Mouse (Mus musculus) kidney, adult 2 months (tissue): ENCODE data around the gene Zbtb21. TPM values are rescaled to one million over a fixed set of nuclear protein-coding genes. Genes with fewer than 3 reads are reported as not detected.
A peak's percentile ranks its signal among the peaks of the same experiment; 100 is the strongest.

Experiments used
- DNase-seq: peaks from one replicate; pipeline ENCODE4 v3.0.0; 2021
- H3K27ac ChIP-seq: fragments of 200-500 bp; 2 replicates; pipeline ENCODE4 v1.5.1; 2012; ENCODE audit warnings: low read depth, low read length, control low read depth, inconsistent platforms; ENCODE audit not compliant: insufficient read depth
- H3K27me3 ChIP-seq: fragments of 200-500 bp; replicated peaks from 2 replicates; pipeline ENCODE4 v1.6.1; 2012; ENCODE audit warnings: mild to moderate bottlenecking, moderate library complexity, low read length, inconsistent platforms; ENCODE audit not compliant: control insufficient read depth, insufficient read depth
- H3K36me3 ChIP-seq: fragments of 200-500 bp; 2 replicates; pipeline ENCODE4 v1.6.1; 2012; ENCODE audit warnings: mild to moderate bottlenecking, moderate library complexity, low read length, inconsistent platforms; ENCODE audit not compliant: control insufficient read depth, insufficient read depth
- H3K4me1 ChIP-seq: fragments of 200-500 bp; 2 replicates; pipeline ENCODE4 v1.6.1; 2011; ENCODE audit warnings: low read length; ENCODE audit not compliant: control insufficient read depth, insufficient read depth
- H3K4me3 ChIP-seq: fragments of 200-500 bp; 2 replicates; pipeline ENCODE4 v1.5.1; 2011; ENCODE audit warnings: mild to moderate bottlenecking, low read depth, low read length, control low read depth; ENCODE audit not compliant: insufficient read depth
- CTCF ChIP-seq: fragments of 200-500 bp; conservative IDR thresholded peaks from 2 replicates; pipeline ENCODE4 v1.5.1; 2011; ENCODE audit warnings: low read depth, mild to moderate bottlenecking, control low read depth, low read length, moderate library complexity, mixed read lengths; ENCODE audit not compliant: insufficient read depth, insufficient read length
- POLR2A ChIP-seq: fragments of 200-500 bp; IDR thresholded peaks from one replicate; pipeline ENCODE4 v1.6.1; 2011; ENCODE audit warnings: low read depth, low read length, control low read depth
- WGBS: fragments of 180-500 bp; shearing (Covaris S2); methylation state at CpG from one replicate; pipeline ENCODE4 v1.1.7; 2018; 5-methylcytosine and 5-hydroxymethylcytosine counted together
- polyA plus RNA-seq: library from polyadenylated mRNA; depleted of rRNA; stranded (reverse); fragments of >200 nt; gene quantifications from 2 replicates; pipeline ENCODE4 v1.2.3, GENCODE M21; 2012

Gene Zbtb21
- polyA plus RNA-seq, 1 experiment: 11.8 TPM

- no peaks in the 10 kb centered on the region for H3K4me1 ChIP-seq
- H3K4me3 ChIP-seq: no peak overlapping the region
- DNase-seq: no peak
- TF ChIP-seq CTCF (no peak), POLR2A (no peak)
- no peaks in the 10 kb centered on the region for H3K36me3 ChIP-seq
- H3K27me3 ChIP-seq: no peaks in the 10 kb centered on the region
- H3K27ac ChIP-seq: no peak overlapping the region
Observed at GRCm38 (mm10) chr16:97941844-97942243, 20.6 kb downstream of the Zbtb21 start.

GRCm38 (mm10) chr16:97940471-97940973 is 21.9 kb downstream of the Zbtb21 start:
- Histone ChIP-seq H3K4me3 (no peak overlapping the region), H3K4me1 (no peaks in the 10 kb centered on the region), H3K27me3 (no peaks in the 10 kb centered on the region), H3K36me3 (no peaks in the 10 kb centered on the region), H3K27ac (no peak overlapping the region)
- no peak for DNase-seq
- TF ChIP-seq CTCF: no peak; the same call in 1 of the 2 replicates
- no peak for TF ChIP-seq POLR2A
- WGBS: 86% methylated on average over 3 of the region's 3 CpGs

GRCm38 (mm10) chr16:97935815-97936214 is 26.6 kb downstream of the Zbtb21 start:
- H3K36me3 ChIP-seq: no peaks in the 10 kb centered on the region
- TF ChIP-seq POLR2A (no peak), CTCF (no peak)
- no peaks in the 10 kb centered on the region for H3K27me3 ChIP-seq
- no peak overlapping the region for H3K27ac ChIP-seq
- H3K4me3 ChIP-seq: no peak overlapping the region
- H3K4me1 ChIP-seq: no peaks in the 10 kb centered on the region
- no peak for DNase-seq
- WGBS: 92% methylated on average over 3 of the region's 3 CpGs

- Histone ChIP-seq H3K4me1 (0 out of 2 replicates have a peak, but pooled peaks cover 4% of the 10 kb centered on the region), H3K36me3 (no peaks in the 10 kb centered on the region), H3K27me3 (no peaks in the 10 kb centered on the region), H3K27ac (no peak overlapping the region), H3K4me3 (no peak overlapping the region)
- DNase-seq: peak; percentile 34
- no peak for TF ChIP-seq POLR2A
- no peak for TF ChIP-seq CTCF
Observed at GRCm38 (mm10) chr16:97930231-97930630, 32.2 kb downstream of the Zbtb21 start.

- TF ChIP-seq POLR2A (no peak), CTCF (no peak)
- Histone ChIP-seq H3K36me3 (no peaks in the 10 kb centered on the region), H3K27me3 (no peaks in the 10 kb centered on the region), H3K27ac (no peak overlapping the region), H3K4me3 (no peak overlapping the region), H3K4me1 (0 out of 2 replicates have a peak, but pooled peaks cover 4% of the 10 kb centered on the region)
- WGBS: 40% methylated on average over 1 of the region's 1 CpGs
- DNase-seq: peak; percentile 85
Observed at GRCm38 (mm10) chr16:97929520-97929919, 32.9 kb downstream of the Zbtb21 start.

- 82% methylated on average over 3 of the region's 3 CpGs for WGBS
Observed at GRCm38 (mm10) chr16:97927331-97927938, 35.0 kb downstream of the Zbtb21 start.

GRCm38 (mm10) chr16:97926381-97926780 is 36.0 kb downstream of the Zbtb21 start:
- no peak for DNase-seq
- no peaks in the 10 kb centered on the region for H3K36me3 ChIP-seq
- H3K4me1 ChIP-seq: peaks cover 7% of the 10 kb centered on the region; the same call in 1 of the 2 replicates
- no peaks in the 10 kb centered on the region for H3K27me3 ChIP-seq
- H3K4me3 ChIP-seq: no peak overlapping the region
- WGBS: 93% methylated on average over 9 of the region's 9 CpGs
- TF ChIP-seq POLR2A (no peak), CTCF (no peak)
- no peak overlapping the region for H3K27ac ChIP-seq

More at GRCm38 (mm10) chr16:97927331-97927938, 35.0 kb downstream of the Zbtb21 start:
- peaks cover 7% of the 10 kb centered on the region; the same call in 1 of the 2 replicates for H3K4me1 ChIP-seq
- no peak for DNase-seq
- H3K4me3 ChIP-seq: no peak overlapping the region
- no peaks in the 10 kb centered on the region for H3K27me3 ChIP-seq
- H3K36me3 ChIP-seq: no peaks in the 10 kb centered on the region
- no peak for TF ChIP-seq POLR2A
- TF ChIP-seq CTCF: no peak
- H3K27ac ChIP-seq: no peak overlapping the region
